Mouse (Mus musculus): ENCODE data around the gene Myo1b.

Myo1b gene

DNA sequence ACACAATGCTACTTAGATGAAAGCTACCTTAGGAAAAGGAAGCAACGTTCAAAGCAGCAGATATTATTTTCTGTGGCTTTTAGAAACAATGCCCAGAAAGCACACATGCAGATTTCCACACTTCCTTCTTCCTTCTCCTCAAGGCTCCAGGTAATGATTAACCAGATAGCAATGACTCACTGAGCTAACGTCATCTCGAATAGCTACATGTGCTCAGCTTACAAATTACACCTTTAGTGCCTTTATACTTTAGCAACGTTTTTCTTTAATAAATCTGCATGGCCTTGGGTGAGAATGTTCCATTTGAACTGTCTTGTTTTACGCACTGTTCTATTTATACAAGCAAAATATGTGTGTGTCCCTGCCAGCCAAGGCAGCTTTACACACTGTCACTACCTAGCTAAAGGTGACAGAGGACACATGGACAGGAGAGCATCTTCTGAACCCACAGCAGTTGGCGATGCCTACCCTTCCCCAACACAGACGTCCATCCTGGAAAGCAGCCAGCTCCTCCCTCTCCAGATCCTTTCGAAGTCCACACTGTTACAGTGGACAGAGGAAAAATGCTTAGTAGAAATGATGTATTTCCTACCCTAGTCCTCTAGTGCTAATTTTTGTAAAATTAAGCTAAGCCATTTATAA, 66.2 kb downstream of the Myo1b start:
- no peak for DNase-seq (ENCODE audit: low spot score)

GRCm38 (mm10) chr1:51845264-51846036, 70.4 kb downstream of the Myo1b start:
- no peak for DNase-seq (ENCODE audit: low spot score)

DNA sequence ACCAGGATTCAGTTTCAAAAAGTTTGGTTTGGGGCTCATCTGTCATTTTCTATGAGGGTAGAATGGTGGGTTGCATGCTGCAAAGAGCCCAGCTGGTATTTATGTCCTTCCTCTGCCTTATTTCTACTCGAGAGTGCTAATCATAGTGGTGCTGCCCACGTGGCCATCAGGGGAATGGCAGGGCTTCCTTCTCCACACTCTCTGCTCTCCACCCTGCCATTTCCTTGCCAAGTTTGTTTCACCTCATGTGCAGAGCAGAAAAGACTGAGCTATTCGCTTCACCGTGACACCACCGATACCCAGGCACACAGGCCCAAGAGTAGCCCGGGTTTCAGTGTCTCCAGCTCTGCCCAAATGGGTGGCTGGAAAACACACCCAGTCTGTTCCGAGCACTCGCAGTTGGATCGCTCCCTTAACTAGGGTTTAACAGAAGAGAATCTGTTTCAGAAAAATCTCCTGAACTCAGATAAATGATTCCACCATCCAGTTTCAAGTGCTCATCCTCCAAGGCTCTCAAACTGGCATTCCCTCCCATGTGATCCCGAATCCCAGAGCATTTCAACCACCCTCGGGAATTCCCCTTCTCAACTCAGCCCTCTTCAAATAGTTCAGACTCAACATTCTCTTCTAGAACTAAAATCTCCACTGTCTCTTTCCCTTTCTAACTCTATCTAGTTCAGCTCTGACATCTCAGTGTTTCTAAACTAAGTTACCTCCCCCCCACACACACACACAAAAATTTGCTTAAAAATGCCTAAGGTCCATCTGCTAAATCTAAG, 77.8 kb downstream of the Myo1b start:
- no peak for DNase-seq (ENCODE audit: low spot score)

GRCm38 (mm10) chr1:51837311-51837710, 78.6 kb downstream of the Myo1b start:
- DNase-seq (ENCODE audit: low spot score): no peak

- DNase-seq (ENCODE audit: low spot score): no peak
These were observed 80.1 kb downstream of the Myo1b start for GRCm38 (mm10) chr1:51835795-51836194.

DNA sequence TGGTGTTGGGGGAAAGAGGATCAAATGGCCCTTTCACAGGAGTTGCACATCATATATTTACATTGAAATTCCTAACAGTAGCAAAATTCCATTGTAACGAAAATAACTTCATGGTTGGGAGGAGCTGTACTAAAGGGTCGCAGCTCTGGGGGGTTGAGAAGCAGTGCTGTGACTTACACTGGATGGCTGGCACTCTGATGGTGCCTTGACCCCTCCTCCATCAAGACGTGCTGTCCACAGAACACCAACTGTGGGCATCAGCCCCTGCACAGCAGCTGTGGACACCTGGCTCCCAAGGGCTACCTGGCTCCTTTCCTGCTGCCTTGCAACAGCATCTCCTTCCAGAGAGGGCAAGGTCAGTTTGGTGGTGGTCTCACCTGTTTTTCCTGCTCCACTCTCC, 81.8 kb downstream of the Myo1b start:
- no peak for DNase-seq (ENCODE audit: low spot score)

DNA sequence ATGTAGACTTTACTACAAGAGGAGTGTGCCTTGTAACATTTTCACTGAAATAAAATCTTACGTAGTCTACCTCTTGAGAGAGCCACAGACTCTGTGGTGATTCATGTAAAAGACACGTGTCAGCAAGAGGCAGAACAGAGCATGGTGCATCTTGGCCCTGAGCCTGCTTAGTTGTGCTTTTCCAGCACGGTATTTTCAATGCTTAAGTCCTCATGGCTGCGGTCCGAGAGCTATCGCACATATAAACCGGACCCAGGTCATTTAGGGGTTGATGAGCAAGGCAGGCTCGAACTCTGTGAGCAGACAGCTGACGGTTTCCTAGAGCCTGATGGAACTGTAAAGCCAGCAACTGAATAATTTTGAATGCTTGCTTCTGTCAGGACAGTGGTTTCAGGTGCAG, 86.5 kb downstream of the Myo1b start:
- DNase-seq (ENCODE audit: low spot score): no peak

DNA sequence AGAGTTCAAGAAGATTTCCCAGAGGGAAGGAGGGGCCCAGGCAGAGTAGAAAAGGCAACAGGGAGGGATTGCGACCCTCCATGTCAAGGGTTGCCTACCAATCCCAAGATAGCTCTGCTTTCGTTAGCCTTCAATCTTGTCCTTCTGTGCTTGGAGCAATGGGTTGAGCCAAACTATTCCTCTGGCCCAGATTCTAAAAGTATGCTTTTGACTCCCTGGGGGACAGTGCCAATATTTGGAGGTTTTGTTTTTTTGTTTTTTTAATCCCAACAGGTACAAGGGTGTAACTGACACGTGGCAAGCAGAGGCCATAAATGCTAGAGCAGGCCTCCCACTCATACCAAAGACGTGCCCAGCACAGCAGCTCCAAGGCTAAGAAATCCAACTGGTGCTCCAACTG, 93.3 kb downstream of the Myo1b start:
- DNase-seq (ENCODE audit: low spot score): no peak

DNA sequence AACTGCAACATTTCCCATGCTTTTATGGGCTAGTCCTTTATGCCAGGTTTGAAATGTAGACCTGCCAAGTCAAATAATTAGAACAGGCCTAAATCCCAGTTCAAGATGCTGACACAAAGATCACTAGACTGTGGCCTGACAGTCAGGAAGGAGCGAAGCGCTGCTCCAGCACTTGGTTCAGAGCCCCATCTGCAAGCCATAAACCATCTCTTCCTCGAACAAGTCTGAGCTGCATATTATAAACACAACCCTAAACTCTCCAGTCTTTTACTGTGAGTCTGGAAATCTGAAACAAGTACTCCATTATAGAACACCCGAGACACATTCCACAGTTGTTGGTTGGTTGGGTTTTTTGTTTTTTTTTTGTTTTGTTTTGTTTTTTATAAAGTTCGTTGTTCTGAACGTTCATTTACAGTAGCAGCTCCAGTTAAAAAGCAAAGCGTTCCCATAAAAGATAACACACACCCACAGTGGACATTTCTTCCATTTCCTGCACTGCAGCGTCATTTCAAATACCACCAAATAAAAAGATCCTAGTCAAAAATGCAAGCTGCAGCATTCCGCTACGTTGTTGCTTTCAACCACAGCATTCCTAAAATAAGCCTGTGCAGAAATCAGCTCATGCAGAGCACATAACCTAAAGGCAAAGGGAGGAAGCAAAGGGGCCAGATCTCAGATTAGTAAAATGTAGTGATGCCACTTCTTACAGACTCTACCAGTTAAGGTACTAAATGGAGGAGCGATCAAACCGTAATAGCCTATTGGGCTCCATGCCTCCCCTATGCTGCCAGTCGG, 94.0 kb downstream of the Myo1b start:
- no peak for DNase-seq (ENCODE audit: low spot score)

DNA sequence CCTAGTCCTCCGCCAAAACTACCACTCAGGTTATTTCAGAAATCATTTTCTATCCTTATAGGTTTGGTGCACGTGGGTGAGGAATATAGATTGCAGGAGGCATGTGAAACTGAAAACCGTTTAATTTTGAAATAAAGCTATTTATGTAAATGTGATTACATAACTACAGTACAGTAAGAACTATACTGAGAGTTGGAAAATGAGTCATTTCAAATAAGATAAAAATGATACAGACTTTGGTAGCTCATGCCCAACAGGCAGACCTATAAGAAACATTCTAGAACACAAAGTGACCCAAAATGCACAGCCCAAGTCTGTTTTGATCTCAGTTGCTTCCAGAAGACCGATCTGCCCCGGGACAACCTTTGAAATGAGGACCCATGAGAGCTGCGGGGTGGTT, 95.4 kb downstream of the Myo1b start:
- DNase-seq (ENCODE audit: low spot score): no peak

- DNase-seq (ENCODE audit: low spot score): no peak
These were observed 95.8 kb downstream of the Myo1b start for GRCm38 (mm10) chr1:51820013-51820441.

- DNase-seq (ENCODE audit: low spot score): no peak
These were observed 100.2 kb downstream of the Myo1b start for GRCm38 (mm10) chr1:51815636-51816035.

GRCm38 (mm10) chr1:51814854-51815630, 100.8 kb downstream of the Myo1b start:
- DNase-seq (ENCODE audit: low spot score): peak; percentile 17

DNA sequence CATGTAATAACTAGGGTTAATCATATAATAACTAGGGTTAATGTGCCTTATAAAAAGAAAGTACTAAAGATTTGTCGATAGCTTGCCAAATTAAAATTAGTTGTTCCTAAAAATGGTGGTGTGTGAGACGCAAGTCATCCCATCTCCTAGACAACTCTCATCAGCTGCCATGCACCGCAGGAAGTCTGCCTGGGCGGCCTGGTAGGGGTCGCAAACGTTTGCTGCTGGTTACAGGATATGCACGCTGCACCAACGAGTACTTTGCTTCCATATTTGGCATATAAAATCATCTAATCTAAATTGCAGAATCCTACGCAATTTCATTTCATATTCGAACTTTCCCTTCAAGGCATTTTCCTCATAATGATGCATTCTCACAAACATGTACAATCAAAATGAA, 107.0 kb downstream of the Myo1b start:
- no peak for DNase-seq (ENCODE audit: low spot score)

GRCm38 (mm10) chr1:51808228-51808627, 107.6 kb downstream of the Myo1b start:
- DNase-seq (ENCODE audit: low spot score): no peak

GRCm38 (mm10) chr1:51805040-51805610, 110.7 kb downstream of the Myo1b start:
- DNase-seq (ENCODE audit: low spot score): no peak

DNA sequence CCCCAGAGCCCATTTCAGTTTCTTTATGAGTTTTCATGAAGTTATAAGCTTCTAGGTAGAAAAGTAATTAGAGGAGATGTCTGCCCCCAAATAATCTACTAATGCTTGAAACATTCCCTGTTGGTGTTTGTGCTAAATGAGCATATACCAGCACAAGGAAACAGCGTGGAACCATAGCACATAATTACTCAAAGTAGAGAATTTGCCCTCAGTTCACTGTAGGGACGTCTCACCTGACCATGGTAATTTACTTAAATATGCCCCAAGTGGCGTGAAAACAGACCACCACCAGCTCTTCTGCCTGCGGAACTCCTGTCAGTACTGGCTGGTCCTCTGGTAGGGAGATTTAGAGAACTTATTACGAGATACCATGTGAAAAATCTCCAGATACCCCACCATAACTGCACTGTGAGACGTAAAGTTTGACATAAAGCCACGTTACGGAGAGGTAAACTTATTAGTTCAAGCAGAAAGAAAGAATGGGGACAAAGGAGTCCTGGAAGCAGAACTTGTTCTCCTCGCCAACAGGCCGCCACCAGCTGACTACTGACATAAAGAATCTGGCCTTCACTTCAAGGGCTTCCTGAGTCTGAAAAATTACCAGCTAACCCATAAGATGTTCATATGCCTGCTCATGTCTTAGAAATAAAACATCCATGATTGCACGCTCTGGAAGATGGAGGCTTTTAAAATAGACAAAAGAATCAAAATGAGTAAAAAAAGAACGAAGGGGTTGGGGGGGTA, 111.4 kb downstream of the Myo1b start:
- no peak for DNase-seq (ENCODE audit: low spot score)

GRCm38 (mm10) chr1:51798011-51798471, 117.8 kb downstream of the Myo1b start:
- DNase-seq (ENCODE audit: low spot score): no peak

DNA sequence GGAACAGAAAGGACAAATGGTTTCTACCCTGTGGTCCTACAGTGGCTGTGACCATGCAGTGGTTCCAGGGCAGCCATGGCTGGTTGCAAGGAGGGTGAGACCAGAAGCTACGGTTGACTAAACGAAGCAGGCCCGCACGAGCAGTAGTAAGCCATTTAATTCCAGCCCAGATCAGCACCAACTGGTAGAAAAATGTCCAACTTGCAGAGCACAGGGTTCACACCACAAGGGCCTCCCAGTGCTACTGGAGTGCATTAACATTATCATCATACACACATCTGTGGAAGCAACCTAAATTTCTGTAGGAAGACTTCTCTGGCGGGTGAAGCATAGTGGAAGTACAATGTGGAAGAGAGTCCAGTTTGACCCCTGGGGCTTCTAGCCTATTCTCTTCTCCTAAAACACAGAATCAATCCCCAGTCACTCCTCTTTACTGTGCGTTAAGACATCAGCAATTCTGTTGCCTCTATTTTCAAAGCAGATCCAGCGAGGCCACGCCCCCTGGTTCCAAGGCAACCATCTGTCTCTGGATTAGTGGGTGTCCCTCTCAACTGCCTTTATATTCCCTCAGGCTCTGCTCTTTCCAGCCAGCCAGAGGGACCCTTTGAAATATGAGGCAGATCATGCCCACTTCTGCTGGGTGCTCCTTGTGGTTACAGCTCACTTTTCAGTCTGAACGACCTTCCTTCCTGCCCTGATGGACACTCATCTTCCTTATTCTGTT, 120.1 kb downstream of the Myo1b start:
- DNase-seq (ENCODE audit: low spot score): peak; percentile 68

Data from embryo, embryonic 10 days (tissue).